8 mouse cellular contexts compared by ENCODE assay signal in the genomic region with DNA sequence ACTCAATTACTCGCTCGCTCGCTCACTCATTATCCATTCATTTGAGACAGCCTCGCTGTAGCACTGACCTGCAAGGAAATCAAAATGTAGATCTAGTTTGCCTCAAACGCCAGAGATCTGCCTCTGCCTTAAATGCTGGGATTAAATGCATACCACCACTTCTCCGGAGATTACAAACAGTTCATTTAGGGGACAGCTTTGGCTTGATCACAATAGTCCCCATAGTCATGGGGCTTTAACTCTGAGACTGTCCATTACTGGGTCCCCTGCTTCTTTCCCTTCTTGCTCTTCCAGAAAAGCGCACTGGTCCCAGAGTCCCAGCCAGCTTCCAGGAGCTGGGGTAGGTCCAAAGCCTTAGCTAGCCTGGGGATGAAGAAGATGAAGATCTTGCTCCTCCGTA. TPM values are rescaled to one million over a fixed set of nuclear protein-coding genes. Genes with fewer than 3 reads are reported as not detected.
DNase-seq lines count a peak whose midpoint lies in the region; ATAC-seq lines count a peak whose summit lies in the region.

TSS of gene AI854703 (plus strand) at position 301 of the 400 bp plus-strand sequence.

- H3K9ac ChIP-seq in stomach, embryonic 14.5 days (replicated peaks; ENCODE audit: low read depth, low read length) = peak within 1 kb of the TSS; percentile 22; the same call in 1 of the 2 replicates

- no peak for ATAC-seq in megakaryocyte, adult 5-6 weeks (ENCODE audit: poor library complexity, severe bottlenecking)
- ATAC-seq in stomach, embryonic 14.5 days (ENCODE audit: insufficient number of reproducible peaks, insufficient read depth, low FRiP score, low read depth) = no peak

- peak within 1 kb of the TSS; percentile 92 for H3K4me3 ChIP-seq in megakaryocyte, embryonic 14.5 days (replicated peaks)
- peak within 1 kb of the TSS; percentile 39 for H3K4me3 ChIP-seq in stomach, embryonic 14.5 days (ENCODE audit: low read depth, low read length)

- H3K4me1 ChIP-seq in megakaryocyte, embryonic 14.5 days = peaks cover 51% of the 10 kb centered on the region
- 0 out of 2 replicates have a peak, but pooled peaks cover 4% of the 10 kb centered on the region for H3K4me1 ChIP-seq in stomach, embryonic 14.5 days (ENCODE audit: control insufficient read depth, insufficient read depth, low read length)

- H3K27ac ChIP-seq in stomach, embryonic 14.5 days (ENCODE audit: low read length) = no peak within 1 kb of the TSS

- peaks cover 12% of the 10 kb centered on the region for H3K9me3 ChIP-seq in megakaryocyte, embryonic 14.5 days
- H3K9me3 ChIP-seq in stomach, embryonic 14.5 days (ENCODE audit: control insufficient read depth, low read depth, low read length) = no peaks in the 10 kb centered on the region

- WGBS in stomach, embryonic 14.5 days = 36% methylated on average over 8 of the region's 8 CpGs

- DNase-seq in embryo, embryonic 9.5 days (ENCODE audit: extremely low spot score) = peak; percentile 15
- no peak for DNase-seq in embryo, embryonic 10 days (ENCODE audit: low spot score)
- no peak for DNase-seq in left cerebral cortex, postnatal 36 days (ENCODE audit: low spot score in 2 of 2)
- no peak for DNase-seq in adipocyte (ENCODE audit: low spot score)
- no peak for DNase-seq in urinary bladder, postnatal 14 days (ENCODE audit: low spot score)

- peaks cover 32% of the 10 kb centered on the region for H3K27me3 ChIP-seq in megakaryocyte, embryonic 14.5 days (replicated peaks)
- peaks cover 21% of the 10 kb centered on the region; the same call in 1 of the 2 replicates for H3K27me3 ChIP-seq in stomach, embryonic 14.5 days (ENCODE audit: control insufficient read depth, insufficient read depth, low read length)

- intact Hi-C loops in left cerebral cortex, postnatal 36 days (cut with DNase I) = loop anchor here (5.0 kb wide), 2 partner anchors 34 to 74 kb away; partner anchors contain the start of genes Gm44965, Lrrc61 and Repin1

- peak within 1 kb of the TSS; percentile 73 for H3K4me2 ChIP-seq in stomach, embryonic 14.5 days (replicated peaks; ENCODE audit: low read depth, low read length)

- peaks cover 42% of the 10 kb centered on the region for H3K36me3 ChIP-seq in megakaryocyte, embryonic 14.5 days (replicated peaks; ENCODE audit: low read length)
- H3K36me3 ChIP-seq in stomach, embryonic 14.5 days (ENCODE audit: control insufficient read depth, insufficient read depth, low read length) = no peaks in the 10 kb centered on the region

RNA-seq across cellular contexts. Expression of gene AI854703, which starts in this region (rescaled TPM):
- polyA plus RNA-seq in megakaryocyte, embryonic 14.5 days (2012; ENCODE audit: insufficient read depth, low replicate concordance) = 2.0 and 7.4 TPM in 2 replicates
- not detected in 2 replicates for total RNA-seq in megakaryocyte, adult 5-6 weeks (2015)
- not detected in 2 replicates for total RNA-seq in megakaryocyte, adult 5-6 weeks (2017)
- total RNA-seq in left cerebral cortex, postnatal 36 days (2021) = 10 to 100 TPM; 15.9 to 18.0 TPM
- polyA plus RNA-seq in stomach, embryonic 14.5 days (2014; fragmentation: Nextera tagmentation; extraction: Ambion mirVana) = 0.94 and 1.1 TPM in 2 replicates

Comparison
In these comparisons a context has a peak if more than half of its experiments do, and no peak if none do; other contexts are left out.
1. RNA of gene AI854703 (total RNA-seq): 15.9 to 18.0 TPM in left cerebral cortex, postnatal 36 days; not detected in megakaryocyte, adult 5-6 weeks; every median in the first group is over 10 times any median in the second.